21 mouse cellular contexts compared by ENCODE assay signal in the genomic region with DNA sequence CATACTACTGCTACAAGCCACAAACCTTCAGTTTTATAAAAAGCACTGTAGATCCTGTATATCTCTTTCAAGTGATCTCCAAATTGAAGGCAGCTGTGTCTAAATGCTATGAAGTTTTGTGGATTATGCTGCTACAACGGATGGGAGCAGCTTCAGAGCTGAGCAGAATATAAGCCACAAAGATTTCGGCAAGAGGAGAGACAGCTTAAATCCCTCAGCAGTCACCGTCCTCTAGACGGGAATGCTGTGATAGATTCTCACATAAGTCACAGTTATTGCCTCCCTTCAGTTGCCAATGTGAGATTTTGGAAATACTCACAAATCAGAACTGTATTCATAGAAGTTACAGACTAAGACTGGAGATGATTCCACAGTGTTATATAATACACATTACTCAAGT.
"Had no signal": no experiment of that assay in that cellular context is flagged by ENCODE, and none has a peak within 500 bp of the region (broad histone marks: within the 10 kb centered on the region; RNA-seq: fewer than 3 reads in every experiment).

No protein-coding gene starts in this region.

- H3K9ac ChIP-seq: kidney, embryonic 15.5 days; limb, embryonic 13.5 days; liver, embryonic 12.5 days; liver, embryonic 15.5 days; midbrain, embryonic 12.5 days; midbrain, embryonic 15.5 days; neural tube, embryonic 12.5 days; neural tube, embryonic 15.5 days had no signal

- H3K4me3 ChIP-seq: kidney, embryonic 15.5 days; layer of hippocampus, adult 2 months; limb, embryonic 10.5 days; limb, embryonic 13.5 days; liver, embryonic 12.5 days; liver, embryonic 15.5 days; midbrain, embryonic 12.5 days; midbrain, embryonic 15.5 days; neural tube, embryonic 12.5 days; neural tube, embryonic 15.5 days had no signal

- H3K4me1 ChIP-seq: kidney, embryonic 15.5 days; limb, embryonic 10.5 days; limb, embryonic 13.5 days; liver, embryonic 12.5 days; liver, embryonic 15.5 days; midbrain, embryonic 12.5 days; midbrain, embryonic 15.5 days; neural tube, embryonic 12.5 days; neural tube, embryonic 15.5 days had no signal

- H3K27ac ChIP-seq: kidney, embryonic 15.5 days; layer of hippocampus, adult 2 months; limb, embryonic 10.5 days; limb, embryonic 13.5 days; liver, embryonic 12.5 days; liver, embryonic 15.5 days; macrophage; midbrain, embryonic 12.5 days; midbrain, embryonic 15.5 days; neural tube, embryonic 12.5 days; neural tube, embryonic 15.5 days had no signal

- H3K4me2 ChIP-seq: kidney, embryonic 15.5 days; limb, embryonic 13.5 days; liver, embryonic 12.5 days; liver, embryonic 15.5 days; midbrain, embryonic 12.5 days; midbrain, embryonic 15.5 days; neural tube, embryonic 12.5 days; neural tube, embryonic 15.5 days had no signal

- H3K9me3 ChIP-seq: kidney, embryonic 15.5 days; limb, embryonic 10.5 days; limb, embryonic 13.5 days; liver, embryonic 12.5 days; liver, embryonic 15.5 days; midbrain, embryonic 12.5 days; midbrain, embryonic 15.5 days; neural tube, embryonic 12.5 days; neural tube, embryonic 15.5 days had no signal

- H3K27me3 ChIP-seq: kidney, embryonic 15.5 days; limb, embryonic 13.5 days; liver, embryonic 12.5 days; liver, embryonic 15.5 days; midbrain, embryonic 12.5 days; midbrain, embryonic 15.5 days; neural tube, embryonic 12.5 days; neural tube, embryonic 15.5 days had no signal

- H3K36me3 ChIP-seq: kidney, embryonic 15.5 days; limb, embryonic 10.5 days; limb, embryonic 13.5 days; liver, embryonic 12.5 days; liver, embryonic 15.5 days; midbrain, embryonic 12.5 days; midbrain, embryonic 15.5 days; neural tube, embryonic 12.5 days; neural tube, embryonic 15.5 days had no signal

- ATAC-seq: liver, embryonic 12.5 days; midbrain, embryonic 15.5 days had no signal

- DNase-seq: kidney, adult 11 months; kidney, adult 8-10 months; kidney, postnatal 14 days; layer of hippocampus, postnatal 36 days; liver; lung, adult 18-20 months; lung, postnatal 14 days; thymus, adult 2 months; thymus, postnatal 14 days; thymus, postnatal 4 days had no signal
